Mouse (Mus musculus) thymus, postnatal 36 days (tissue): ENCODE data around the gene Olfr522.
A peak's percentile ranks its signal among the peaks of the same experiment; 100 is the strongest.
"Not testable (repeated sequence)": the region's sequence is repeated elsewhere in the genome, so short reads cannot be mapped to it uniquely, and the experiment has no call there.

Experiments
- DNase-seq, 2 experiments: peaks; one replicate each; pipeline ENCODE4 v3.0.0; 2022; ENCODE audit warnings: mixed read lengths in 2 of 2

Gene Olfr522

DNA sequence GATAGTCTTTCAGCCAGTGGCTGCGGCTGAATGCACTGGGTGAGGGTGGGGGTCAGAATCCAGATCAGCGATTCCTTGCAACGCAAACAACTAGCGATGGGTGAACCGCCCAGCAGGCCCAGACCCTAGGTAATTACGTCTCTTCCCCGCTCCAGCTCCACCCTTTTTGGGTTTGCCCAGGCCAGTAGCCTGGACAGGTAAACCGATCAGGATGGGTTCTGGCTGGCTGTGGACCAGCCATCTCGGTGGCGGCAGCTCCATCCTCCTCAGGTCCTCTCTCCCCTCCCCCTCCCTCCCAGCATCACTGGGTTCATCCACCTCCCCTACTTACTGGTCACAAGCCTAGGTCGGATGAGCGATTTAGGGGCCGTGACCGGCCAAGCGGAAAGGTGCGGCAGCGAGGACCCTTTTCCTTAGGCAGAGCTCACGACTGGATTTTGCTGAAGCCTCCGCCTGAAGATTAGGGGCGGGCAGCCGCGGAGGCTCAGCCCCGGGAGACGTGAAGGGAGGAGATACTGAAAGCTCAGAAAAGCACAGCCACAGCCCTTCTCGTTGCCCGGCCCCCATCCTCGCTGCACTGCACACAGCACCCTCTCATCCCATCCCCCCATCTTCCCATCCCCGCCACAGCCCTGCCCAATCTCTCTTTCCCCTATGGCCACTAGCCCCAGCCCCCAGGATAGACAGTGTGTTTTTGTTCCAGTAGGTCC lies 10.2 kb downstream of the Olfr522 start, which contains the start of gene Sprn:
Gene Sprn, minus strand, starts transcription at position 660 of the 710 bp plus-strand sequence.
- no peak for DNase-seq

- DNase-seq, result no peak
These were observed 10.7 kb downstream of the Olfr522 start for GRCm38 (mm10) chr7:140153829-140154217.

- no peak for DNase-seq
These were observed 11.2 kb downstream of the Olfr522 start for GRCm38 (mm10) chr7:140153383-140153782.

DNA sequence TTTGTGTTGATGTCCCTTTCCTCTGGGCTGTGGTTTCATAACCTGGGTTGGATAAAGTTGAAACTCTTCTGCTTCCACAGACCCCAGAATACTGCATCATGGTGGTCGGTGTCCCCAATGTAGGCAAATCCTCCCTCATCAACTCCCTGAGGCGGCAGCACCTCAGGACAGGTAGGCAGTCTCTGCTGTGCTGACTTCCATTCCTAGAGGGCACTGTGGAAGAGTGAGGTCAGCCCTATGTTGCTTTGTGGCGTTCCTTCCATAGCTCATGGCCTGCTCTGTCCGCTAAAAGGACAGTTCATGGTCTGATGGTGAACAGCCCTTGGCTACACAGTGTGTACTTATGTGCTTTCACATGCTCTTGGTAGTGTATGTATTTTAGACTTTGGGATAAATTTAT lies 20.0 kb downstream of the Olfr522 start:
- DNase-seq, result no peak

- DNase-seq, result peak; percentile 60 to 64
These were observed 23.2 kb downstream of the Olfr522 start for GRCm38 (mm10) chr7:140141350-140141749.

DNA sequence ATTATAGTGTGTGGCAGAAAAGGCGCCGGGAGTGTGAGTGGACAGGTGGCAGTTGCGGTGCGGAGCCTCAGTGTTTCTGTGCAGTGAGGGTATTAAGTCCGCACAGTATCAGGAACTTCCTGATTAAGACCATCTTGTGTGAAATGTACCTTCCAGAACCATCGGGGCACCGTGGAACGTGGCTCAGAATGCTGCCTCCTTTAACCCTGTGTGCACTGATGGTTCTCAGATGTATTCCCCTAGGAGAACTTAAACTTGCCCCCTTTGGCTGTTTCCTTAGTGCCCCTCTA lies 26.6 kb downstream of the Olfr522 start:
- DNase-seq, result no peak

GRCm38 (mm10) chr7:140137135-140138020 lies 27.2 kb downstream of the Olfr522 start, which contains the start of gene Mtg1:
Gene Mtg1, plus strand, starts transcription at chr7:140137564.
- peak; percentile 94 to 97 for DNase-seq

- DNase-seq, result no peak
These were observed 29.3 kb downstream of the Olfr522 start for GRCm38 (mm10) chr7:140135106-140135770.

GRCm38 (mm10) chr7:140134033-140134432 lies 30.5 kb downstream of the Olfr522 start:
- not testable (repeated sequence) for DNase-seq

- DNase-seq, result not testable (repeated sequence)
These were observed 32.4 kb downstream of the Olfr522 start for GRCm38 (mm10) chr7:140132184-140132583.

DNA sequence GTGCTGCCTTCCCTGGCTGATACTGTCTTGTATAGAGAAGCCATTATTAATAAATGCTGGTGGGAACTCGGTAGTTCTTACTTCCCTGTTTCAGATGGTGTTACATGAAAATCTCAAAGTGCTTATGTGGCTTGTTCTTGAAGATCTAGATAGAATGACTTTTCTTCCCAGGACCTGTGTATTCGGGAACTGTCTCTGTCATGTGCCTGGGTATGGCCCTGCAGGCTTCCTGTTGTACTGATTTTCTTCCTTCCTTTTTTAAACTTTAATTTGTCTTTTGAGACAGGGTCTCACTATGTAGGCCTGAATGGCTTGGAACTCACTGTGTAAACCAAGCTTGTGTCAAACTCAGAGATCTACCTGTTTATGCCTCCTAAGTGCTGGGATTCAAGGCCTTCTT lies 36.7 kb downstream of the Olfr522 start:
- no peak for DNase-seq

GRCm38 (mm10) chr7:140126934-140127333 lies 37.6 kb downstream of the Olfr522 start:
- DNase-seq, result no peak

GRCm38 (mm10) chr7:140126022-140126350 lies 38.6 kb downstream of the Olfr522 start:
- DNase-seq, result no peak

DNA sequence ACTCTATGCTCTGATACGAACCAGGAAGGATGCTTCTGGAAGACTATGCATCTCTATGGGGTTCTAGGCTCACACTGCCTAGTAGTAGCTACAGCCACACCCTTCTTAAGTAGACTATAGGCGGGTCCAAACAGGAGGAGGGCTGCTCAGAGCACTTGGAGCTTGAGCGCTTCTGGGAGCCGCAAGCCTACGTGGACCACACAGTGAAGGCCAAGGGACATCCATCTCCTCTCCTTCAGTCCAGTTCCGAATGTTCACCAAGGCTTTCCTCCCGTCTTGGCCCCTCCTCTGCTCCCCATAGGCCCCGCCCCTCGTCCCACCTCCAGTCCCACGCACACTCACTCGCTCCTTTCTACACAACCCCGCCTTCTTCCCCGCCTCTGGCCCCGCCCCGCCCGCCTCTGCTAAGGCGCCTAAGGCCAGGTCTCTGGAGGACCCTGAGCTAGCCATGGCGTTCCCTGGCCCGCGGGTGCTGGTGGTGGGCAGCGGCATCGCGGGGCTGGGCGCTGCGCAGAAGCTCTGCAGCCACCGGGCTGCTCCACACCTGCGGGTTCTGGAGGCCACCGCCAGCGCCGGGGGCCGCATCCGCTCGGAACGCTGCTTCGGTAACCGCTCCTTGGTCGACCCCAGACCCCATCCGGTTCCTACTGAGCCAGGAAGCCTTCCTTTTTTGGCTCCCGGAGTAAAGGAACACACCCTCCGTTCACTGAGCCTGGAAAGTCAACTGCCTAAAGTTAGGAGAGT lies 39.1 kb downstream of the Olfr522 start:
- DNase-seq, result peak; percentile 92 to 93

DNA sequence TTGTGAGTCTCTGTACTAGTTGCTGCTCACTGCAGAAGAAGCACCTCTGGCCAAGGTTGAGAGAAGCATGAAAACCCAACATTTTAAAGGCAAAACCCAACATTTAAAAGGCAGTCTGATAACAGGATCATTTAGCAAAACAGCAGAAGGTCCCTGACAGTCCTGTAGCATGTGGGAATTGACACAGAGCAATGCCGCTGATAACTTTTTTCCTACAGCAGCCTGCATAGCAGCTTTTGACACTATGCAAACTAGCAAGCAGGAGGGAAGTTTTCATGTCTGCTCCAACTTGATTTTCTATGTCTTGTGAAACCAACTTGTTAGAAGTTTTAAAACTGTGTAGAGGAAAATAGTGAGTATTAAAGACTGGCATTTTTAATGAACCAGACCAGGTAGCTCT lies 40.2 kb downstream of the Olfr522 start:
- no peak for DNase-seq

DNA sequence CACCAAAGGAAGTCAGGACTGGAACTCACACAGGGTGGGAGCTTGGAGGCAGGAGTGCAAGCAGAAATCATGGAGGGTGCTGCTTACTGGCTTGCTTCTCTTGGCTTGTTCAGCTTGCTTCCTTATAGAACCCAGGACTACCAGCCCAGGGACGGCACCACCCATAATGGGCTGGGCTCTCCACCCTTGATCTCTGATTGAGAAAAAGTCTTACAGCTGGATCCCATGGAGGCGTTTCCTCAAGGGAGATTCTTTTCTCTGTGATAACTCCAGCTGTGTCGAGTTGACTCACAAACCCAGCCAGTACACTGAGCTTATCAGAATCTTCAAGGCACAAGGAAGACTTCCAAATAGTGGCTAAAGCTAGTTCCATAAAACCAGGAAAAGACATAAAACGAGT lies 41.8 kb downstream of the Olfr522 start:
- no peak for DNase-seq

DNA sequence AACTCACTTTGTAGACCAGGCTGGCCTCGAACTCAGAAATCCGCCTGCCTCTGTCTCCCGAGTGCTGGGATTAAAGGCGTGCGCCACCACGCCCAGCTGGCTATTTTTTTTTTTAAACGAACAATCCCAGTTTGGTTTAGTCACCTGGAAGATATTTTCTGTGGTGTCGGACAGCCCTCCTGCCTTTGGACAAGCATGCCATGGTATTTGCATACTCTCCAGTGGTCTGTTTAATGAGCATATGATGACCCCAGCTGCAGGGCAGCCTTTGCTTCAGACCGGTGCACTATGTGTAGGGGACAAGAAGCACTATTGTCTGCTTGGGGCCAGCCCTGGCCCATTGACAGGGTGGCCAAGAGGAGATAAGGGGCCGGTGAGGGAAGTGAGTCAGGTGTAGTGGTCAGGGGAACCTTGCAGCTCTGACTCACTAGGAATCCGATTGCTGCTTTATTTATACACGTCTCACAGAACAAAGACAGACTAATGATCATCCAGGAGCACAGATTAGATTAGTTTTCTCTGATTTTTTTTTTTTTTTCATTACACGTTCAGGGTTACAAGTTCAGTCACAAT lies 43.1 kb downstream of the Olfr522 start:
- no peak for DNase-seq

DNA sequence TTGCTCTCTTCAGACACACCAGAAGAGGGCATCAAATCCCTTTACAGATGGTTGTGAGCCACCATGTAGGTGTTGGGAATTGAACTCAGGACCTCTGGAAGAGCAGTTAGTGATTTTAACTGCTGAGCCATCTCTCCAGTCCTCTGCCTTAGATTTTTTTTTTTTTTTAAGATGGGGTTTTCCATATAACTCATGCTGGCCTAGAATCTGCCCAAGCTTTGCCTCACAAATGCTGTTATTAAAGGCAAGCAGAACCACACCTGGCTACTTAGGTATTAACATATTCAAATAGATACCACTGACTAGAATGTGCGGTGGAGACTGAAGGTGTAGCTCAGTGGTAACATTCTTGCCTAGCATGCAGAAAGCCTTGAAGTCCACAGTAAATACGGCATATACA lies 44.1 kb downstream of the Olfr522 start:
- no peak for DNase-seq

DNA sequence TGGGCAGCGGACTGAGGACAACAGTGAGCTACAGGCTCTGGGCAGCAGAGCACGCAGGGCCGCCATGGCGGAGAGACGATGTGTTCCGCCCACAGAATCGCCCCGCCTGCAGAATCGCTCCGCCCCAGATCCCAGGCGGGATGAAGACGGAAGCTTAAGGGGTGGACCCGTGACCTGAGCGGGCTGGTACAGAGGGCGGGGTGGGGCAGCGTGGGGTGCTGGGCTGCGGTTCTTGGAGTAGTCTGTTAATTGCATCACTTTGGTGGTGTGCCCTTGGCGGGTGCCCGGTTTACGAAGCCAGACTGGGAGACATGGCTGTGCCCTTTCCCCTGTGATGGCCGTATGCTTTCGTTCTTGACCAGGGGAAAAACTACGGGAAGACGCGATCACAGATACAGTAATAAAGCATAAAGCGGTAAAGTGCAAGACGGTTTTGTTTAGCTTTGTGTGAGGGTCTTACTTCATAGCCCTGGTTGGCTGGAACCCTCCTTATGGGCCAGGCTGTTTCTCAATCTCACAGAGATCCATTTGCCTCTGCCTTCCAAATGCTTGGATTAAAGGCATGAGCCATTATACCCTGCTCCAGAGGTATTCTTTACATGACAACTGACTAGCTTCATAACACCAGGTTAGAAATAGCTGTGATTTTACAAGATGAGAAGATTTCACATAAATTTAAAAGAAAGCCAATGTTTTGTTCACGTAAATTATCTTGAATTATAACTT lies 48.1 kb downstream of the Olfr522 start, which contains the start of gene Echs1:
Gene Echs1, minus strand, starts transcription at position 148 of the 726 bp plus-strand sequence.
- peak; percentile 88 to 89 for DNase-seq

DNA sequence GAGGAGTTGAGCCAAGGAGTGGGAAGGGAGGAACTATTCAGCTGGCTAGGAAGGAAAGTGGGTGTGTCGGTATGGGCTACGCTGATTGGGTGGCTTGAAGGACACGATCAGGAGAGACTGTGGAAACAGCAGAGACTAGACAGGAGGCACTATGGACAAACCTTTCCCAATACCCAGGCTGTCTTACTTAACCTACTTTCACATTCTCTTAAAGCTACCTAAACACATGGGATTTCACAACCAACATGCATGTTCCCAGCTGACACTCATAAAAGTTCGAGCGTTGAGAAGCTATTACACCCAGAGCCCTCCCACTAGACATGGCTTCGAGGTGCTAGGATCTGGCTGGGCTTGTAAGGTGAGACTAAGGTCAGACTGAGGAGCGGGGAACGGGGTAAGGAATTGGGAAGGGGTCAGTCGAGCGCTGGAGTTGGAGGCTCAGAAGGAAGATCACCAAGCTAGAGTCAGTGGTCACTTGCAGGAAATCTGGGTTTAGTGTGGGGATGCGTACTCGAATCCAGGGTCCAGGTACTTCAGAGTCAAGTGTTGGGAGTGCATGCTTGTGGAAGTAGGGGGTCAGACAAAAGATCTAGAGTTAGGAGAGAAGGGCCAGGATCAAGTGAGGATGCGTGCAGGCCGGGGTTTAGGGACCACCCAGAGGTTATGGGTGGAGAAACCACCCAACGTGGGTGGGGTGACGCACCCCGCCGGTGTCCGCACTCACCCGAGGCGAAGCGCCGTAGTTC lies 48.8 kb downstream of the Olfr522 start, which contains the start of gene Paox:
Gene Paox, plus strand, starts transcription at position 217 of the 746 bp plus-strand sequence.
- DNase-seq, result peak in 1 of 2 experiments; percentile 4

GRCm38 (mm10) chr7:140111943-140112342 lies 52.6 kb downstream of the Olfr522 start:
- DNase-seq, result no peak
